Mouse (Mus musculus): ENCODE data around the gene Nav2. TPM values are rescaled to one million over a fixed set of nuclear protein-coding genes. Genes with fewer than 3 reads are reported as not detected.

The Nav2 gene
- total RNA-seq, 1 experiment from 2014 or later, result 2.0 TPM

DNA sequence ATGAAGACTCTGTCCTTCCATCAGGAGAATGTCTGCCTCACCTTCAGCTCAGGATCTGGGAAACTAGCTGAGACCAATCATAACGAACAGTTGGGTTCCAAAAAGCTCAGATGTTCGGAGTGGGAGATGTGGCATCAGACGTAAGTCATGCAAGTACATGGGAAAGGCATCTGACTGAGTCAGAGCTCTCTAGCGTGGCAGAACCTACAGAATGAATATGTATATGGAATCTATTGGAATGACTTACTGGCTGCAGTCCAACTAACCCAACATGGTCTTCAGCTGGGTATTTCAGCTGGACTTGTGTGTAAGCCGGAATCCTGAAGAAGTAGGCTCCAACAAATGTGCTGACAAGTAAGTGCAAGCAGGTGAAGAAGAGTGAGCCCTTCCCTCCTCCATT is 199.6 kb downstream of the Nav2 start:
- ATAC-seq (replicated peaks; ENCODE audit: insufficient number of reproducible peaks, low FRiP score, low TSS enrichment, poor library complexity, severe bottlenecking), result no peak

DNA sequence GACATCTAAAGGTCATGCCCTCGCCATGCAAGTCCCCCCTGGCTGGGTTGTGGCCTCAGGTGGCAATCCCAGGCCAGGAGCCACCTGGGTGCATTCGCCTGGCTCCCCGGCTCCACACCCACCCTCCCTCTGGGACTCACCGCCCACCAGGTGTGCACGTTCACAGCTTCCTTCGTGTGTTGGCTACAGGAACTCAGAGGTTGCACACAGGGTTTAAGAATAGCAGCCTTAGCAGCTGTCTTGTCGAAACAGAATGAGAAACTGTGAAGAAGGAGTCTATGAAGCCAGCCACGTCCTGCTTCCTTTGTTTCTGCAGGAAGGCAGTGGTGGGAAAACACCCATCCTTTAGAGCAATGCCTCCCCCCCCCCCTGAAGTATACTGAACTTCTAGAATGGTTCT is 210.5 kb downstream of the Nav2 start:
- ATAC-seq (replicated peaks; ENCODE audit: insufficient number of reproducible peaks, low FRiP score, low TSS enrichment, poor library complexity, severe bottlenecking), result no peak

- no peak for ATAC-seq (replicated peaks; ENCODE audit: insufficient number of reproducible peaks, low FRiP score, low TSS enrichment, poor library complexity, severe bottlenecking)
Observed at GRCm38 (mm10) chr7:49119794-49120487, 211.4 kb downstream of the Nav2 start.

DNA sequence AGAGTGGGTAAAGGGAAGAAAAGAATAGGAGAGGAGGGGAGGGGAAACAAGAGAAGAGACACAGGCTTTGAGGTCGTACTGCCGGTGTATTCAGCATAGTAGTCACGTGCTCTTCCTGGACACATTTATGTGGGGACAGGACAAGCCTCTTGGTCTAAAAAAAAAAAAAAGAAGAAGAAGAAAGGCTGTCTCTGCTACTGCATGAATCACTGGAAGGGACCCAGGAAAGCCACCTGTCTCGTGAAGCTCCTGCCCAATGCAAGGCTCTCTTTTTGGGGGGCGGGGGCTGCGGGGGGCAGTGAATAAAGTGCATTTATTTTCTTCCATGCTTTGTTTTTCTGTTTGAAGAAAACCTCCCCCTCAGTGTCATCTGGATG is 212.0 kb downstream of the Nav2 start:
- no peak for ATAC-seq (replicated peaks; ENCODE audit: insufficient number of reproducible peaks, low FRiP score, low TSS enrichment, poor library complexity, severe bottlenecking)

DNA sequence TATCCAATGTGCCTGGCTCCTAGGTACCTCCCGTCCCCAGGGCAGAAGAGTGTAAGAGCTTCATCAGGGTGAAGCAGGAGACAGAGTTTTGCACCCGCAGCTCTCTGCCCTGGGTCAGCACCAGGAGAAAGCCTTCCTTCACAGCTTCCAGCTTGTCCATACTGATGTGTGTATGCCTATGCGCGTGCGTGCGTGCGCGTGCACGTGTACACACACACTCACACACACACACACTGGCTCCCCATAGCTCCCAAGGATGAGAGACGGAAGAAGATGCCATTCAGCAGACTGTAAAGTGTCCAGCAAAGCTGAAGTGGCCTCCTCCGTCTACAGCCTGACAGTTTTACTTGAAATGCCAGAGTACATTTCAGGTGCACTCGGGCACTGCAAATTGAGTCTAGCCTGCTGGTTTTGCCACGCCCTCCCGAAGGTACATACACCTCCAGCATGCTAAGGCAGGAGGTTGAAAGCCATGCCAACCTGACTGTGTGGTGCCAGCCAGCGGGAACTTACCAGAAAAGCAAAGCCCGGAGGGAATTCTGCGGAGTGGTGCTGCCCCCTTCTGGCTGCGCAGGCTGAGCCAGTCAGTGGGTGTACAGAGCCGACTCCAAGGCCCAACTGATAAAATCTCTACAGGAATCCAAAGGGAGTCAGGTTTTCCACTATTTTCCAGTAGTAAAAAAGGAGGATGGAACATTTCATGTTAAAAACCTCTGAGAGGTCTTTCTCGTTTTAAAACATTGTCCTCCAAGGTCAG is 212.6 kb downstream of the Nav2 start:
- no peak for ATAC-seq (replicated peaks; ENCODE audit: insufficient number of reproducible peaks, low FRiP score, low TSS enrichment, poor library complexity, severe bottlenecking)

GRCm38 (mm10) chr7:49122498-49122897 is 214.0 kb downstream of the Nav2 start:
- ATAC-seq (replicated peaks; ENCODE audit: insufficient number of reproducible peaks, low FRiP score, low TSS enrichment, poor library complexity, severe bottlenecking), result no peak

DNA sequence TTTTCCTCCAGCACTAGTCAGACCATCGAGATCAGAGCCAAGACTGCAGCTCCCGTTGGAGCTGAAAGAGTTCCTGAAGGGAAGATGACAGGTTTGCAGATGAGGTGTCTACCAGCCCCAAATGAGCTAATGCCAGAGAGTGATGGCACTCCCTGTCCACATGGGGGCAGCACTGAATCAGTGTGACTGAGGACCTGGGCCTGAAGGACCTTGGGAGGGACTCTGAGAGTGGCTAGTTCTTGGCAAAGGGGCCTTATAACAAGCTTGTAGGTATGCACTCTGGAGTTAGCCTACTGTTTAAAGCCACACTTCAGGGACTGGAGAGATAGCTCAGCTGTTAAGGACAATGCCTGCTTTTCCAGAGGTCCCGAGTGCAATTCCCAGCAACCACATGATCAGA is 217.0 kb downstream of the Nav2 start:
- ATAC-seq (replicated peaks; ENCODE audit: insufficient number of reproducible peaks, low FRiP score, low TSS enrichment, poor library complexity, severe bottlenecking), result 0 out of 2 replicates have a peak, but pooled peaks have one; percentile 60

DNA sequence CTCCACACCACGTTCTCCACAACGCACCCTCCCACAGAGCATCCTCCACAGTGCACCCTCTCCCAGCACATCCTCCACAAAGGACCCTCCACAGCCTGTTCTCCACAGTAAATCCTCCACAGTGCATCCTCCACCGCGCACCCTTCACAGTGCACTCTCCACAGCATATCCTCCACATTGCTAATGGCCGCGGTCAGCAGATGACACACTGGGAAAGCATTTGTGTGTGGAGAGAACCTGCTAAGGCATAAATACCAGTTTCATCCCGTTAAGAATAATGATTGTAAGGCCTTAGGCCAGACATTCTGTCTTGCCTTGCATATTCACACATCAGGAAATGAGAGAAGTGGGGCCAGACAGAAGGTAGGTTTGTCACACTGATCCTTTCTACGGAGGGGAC is 219.7 kb downstream of the Nav2 start:
- no peak for ATAC-seq (replicated peaks; ENCODE audit: insufficient number of reproducible peaks, low FRiP score, low TSS enrichment, poor library complexity, severe bottlenecking)

- peak; percentile 59 for ATAC-seq (replicated peaks; ENCODE audit: insufficient number of reproducible peaks, low FRiP score, low TSS enrichment, poor library complexity, severe bottlenecking)
Observed at GRCm38 (mm10) chr7:49132851-49133351, 224.4 kb downstream of the Nav2 start.

GRCm38 (mm10) chr7:49134396-49134795 is 225.9 kb downstream of the Nav2 start:
- no peak for ATAC-seq (replicated peaks; ENCODE audit: insufficient number of reproducible peaks, low FRiP score, low TSS enrichment, poor library complexity, severe bottlenecking)

DNA sequence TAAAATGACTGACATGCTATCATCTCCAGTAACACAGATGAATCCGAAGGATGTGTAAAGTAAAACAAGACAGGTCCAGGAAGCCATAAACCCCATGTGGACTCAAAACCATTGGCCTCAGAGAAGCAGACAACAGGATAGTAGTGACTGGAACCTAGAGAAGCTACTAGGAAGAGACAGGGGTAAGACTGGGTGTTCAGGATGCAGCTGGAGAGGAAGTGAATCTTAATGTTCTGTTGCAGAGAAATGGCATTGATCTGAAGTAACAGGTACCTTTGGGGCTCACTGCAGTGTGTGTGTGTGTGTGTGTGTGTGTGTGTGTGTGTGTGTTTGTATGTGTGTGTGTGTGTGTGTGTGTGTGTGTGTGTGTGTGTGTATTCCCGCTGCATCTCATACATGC is 231.2 kb downstream of the Nav2 start:
- no peak for ATAC-seq (replicated peaks; ENCODE audit: insufficient number of reproducible peaks, low FRiP score, low TSS enrichment, poor library complexity, severe bottlenecking)

GRCm38 (mm10) chr7:49143966-49144365 is 235.4 kb downstream of the Nav2 start:
- ATAC-seq (replicated peaks; ENCODE audit: insufficient number of reproducible peaks, low FRiP score, low TSS enrichment, poor library complexity, severe bottlenecking), result no peak

GRCm38 (mm10) chr7:49145749-49146670 is 237.5 kb downstream of the Nav2 start:
- ATAC-seq (replicated peaks; ENCODE audit: insufficient number of reproducible peaks, low FRiP score, low TSS enrichment, poor library complexity, severe bottlenecking), result no peak

GRCm38 (mm10) chr7:49152297-49152696 is 243.8 kb downstream of the Nav2 start:
- ATAC-seq (replicated peaks; ENCODE audit: insufficient number of reproducible peaks, low FRiP score, low TSS enrichment, poor library complexity, severe bottlenecking), result no peak

DNA sequence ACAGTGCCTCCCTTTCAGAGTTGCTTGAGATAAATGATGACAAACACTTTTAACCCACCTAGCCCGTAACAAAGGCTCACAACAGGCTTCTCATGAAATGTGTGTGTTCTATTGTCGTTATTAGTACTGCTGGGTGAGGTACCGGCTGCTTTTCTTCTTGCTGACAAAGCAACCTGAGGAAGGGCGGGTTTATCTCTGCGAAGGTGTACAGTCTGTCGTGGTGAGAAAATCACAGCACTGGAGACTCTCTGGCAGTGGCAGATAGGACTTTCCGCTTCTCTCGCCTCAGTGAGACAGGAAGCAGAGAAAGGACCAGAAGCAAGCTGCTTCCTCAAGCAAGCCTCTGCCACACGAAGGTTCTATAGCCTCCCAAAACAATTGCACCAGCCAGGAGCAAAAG is 244.2 kb downstream of the Nav2 start:
- no peak for ATAC-seq (replicated peaks; ENCODE audit: insufficient number of reproducible peaks, low FRiP score, low TSS enrichment, poor library complexity, severe bottlenecking)

DNA sequence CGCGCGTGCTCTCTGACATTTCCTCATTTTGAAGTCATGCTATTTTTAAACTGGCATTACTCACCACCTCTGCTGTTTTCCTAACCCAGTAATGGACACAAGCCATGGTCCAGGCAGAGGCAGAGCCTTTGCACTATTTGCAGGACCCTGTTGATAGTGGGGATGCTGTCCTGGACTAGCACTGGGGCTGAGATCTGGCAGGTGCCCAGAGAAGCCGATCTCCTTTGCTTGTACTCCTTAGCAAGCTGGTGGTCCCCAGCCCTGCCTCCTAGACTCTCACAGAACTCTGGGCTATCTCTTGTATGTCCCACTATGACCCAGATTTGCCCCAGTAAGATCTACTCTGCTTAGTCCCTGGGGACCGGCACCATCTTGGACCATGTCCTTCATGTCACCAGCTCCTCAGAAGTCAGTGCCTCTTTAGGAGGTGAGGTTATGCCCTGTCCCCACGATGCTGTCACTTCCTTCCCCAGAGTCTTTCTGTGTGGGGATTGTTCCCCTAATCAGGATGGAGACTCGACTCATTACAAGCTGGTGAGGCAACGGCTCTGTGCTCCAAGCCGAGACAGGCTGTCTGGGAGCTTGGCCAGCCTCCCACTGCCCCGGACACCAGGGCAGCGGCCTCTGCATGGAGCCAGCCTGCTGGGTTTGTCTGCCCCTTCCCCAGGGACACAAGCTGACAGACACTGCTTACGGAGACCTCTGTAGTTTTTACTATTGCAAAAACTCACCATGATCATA is 250.3 kb downstream of the Nav2 start:
- no peak for ATAC-seq (replicated peaks; ENCODE audit: insufficient number of reproducible peaks, low FRiP score, low TSS enrichment, poor library complexity, severe bottlenecking)

DNA sequence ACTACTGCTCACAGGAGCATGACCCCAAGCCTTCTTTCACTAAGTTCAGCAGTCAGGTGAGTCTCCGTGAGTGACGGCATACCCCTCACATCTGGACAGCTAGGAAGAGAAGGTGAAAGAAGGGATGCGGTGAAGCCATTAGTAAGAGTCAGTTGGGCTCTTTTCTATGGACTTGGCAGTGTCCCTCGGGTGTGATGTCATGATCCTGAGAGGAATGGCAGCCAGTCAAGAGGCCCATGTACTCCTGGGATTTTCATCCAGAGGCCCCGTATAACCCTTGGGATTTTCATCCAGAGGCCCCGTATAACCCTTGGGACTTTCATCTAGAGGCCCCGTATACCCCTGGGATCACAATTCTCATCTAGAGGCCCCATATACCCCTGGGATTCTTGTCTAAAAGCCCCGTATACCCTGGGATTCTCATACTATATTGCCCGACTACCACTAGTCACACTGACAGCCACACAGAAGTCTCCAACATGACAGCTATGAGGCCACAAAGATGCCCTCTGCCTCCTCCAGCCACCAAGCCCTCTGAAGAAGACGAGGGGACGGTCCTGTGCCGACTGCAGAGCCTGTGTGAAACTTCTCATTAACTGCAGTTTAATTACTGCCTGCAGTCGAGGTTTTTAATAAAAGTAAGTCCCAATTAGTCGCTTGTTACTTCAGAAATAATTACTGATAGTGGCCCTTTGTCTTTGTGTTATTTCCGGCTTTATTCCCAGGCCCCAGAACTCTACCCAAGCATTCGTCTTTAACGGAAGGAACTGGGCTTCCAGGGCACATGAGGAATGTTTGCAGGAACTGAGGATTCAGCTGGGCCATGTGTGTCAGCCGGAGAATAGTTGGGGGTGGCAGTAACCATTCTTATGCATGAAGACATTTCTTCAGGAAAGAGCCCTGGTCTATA is 251.4 kb downstream of the Nav2 start:
- no peak for ATAC-seq (replicated peaks; ENCODE audit: insufficient number of reproducible peaks, low FRiP score, low TSS enrichment, poor library complexity, severe bottlenecking)

DNA sequence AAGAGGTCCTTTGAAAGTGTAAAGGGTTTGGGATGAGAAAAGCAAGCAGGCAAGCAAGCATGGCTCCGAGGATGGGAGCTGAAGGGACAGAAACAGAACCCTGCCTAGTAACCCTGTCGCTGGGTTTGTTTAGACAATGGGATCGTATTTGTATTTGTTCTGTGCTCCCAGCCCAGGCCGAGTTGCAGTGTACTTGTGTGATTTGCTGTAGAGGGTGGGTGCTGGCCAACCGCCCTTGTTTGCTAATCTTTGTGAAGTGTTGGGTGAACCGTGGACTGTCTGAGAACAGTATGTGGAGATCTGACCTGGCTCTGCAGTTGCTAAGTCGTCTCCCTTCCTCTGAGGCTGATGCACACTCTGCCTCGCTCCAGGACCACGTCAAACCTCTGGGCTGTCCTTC is 253.6 kb downstream of the Nav2 start:
- ATAC-seq (replicated peaks; ENCODE audit: insufficient number of reproducible peaks, low FRiP score, low TSS enrichment, poor library complexity, severe bottlenecking), result no peak

Measured in monocyte, adult 5-6 weeks (primary cell).